Comparison of ENCODE assay signal across 8 mouse cellular contexts in genomic region chr10:18469279-18470135, GRCm38 (mm10).
DNase-seq lines count a peak whose midpoint lies in the region; ATAC-seq lines count a peak whose summit lies in the region.

No protein-coding gene starts in this region.

- DNase-seq in heart, postnatal 4 days = no peak
- DNase-seq in hindbrain, embryonic 10.5 days (ENCODE audit: low spot score) = peak; percentile 77
- DNase-seq in limb, embryonic 10.5 days (ENCODE audit: low spot score) = peak; percentile 57
- DNase-seq in thymus, postnatal 36 days = peak; percentile 47 to 52
- no peak for DNase-seq in MN1 (ENCODE audit: low spot score)

- H3K4me3 ChIP-seq in heart, embryonic 13.5 days = peak overlapping the region; percentile 40
- peak overlapping the region; percentile 5; the same call in 1 of the 2 replicates for H3K4me3 ChIP-seq in brown adipose tissue, adult 24 weeks (ENCODE audit: insufficient read depth, low read depth, low read length)
- H3K4me3 ChIP-seq in hindbrain, embryonic 10.5 days = peak overlapping the region; percentile 48
- H3K4me3 ChIP-seq in limb, embryonic 10.5 days = peak overlapping the region; percentile 37
- peak overlapping the region; percentile 29 for H3K4me3 ChIP-seq in midbrain, embryonic 13.5 days (replicated peaks)

- peak overlapping the region; percentile 59 for H3K9ac ChIP-seq in heart, embryonic 13.5 days
- H3K9ac ChIP-seq in midbrain, embryonic 13.5 days (replicated peaks) = 0 out of 2 replicates have a peak overlapping the region, but pooled peaks have one; percentile 17

- 2% methylated on average over 17 of the region's 17 CpGs for WGBS in heart, embryonic 13.5 days
- WGBS in hindbrain, embryonic 10.5 days = 0% methylated on average over 17 of the region's 17 CpGs
- WGBS in limb, embryonic 10.5 days = under 1% methylated on average over 17 of the region's 17 CpGs
- WGBS in midbrain, embryonic 13.5 days = under 1% methylated on average over 17 of the region's 17 CpGs

- ATAC-seq in heart, embryonic 13.5 days (ENCODE audit: extremely low read depth, insufficient number of reproducible peaks, low FRiP score, low TSS enrichment) = no peak
- ATAC-seq in midbrain, embryonic 13.5 days = peak; percentile 69

- H3K27ac ChIP-seq in heart, embryonic 13.5 days (replicated peaks) = peak overlapping the region; percentile 54
- H3K27ac ChIP-seq in brown adipose tissue, adult 24 weeks (replicated peaks; ENCODE audit: low read depth, low read length) = no peak overlapping the region
- H3K27ac ChIP-seq in hindbrain, embryonic 10.5 days = peak overlapping the region; percentile 89
- peak overlapping the region; percentile 53 for H3K27ac ChIP-seq in limb, embryonic 10.5 days
- H3K27ac ChIP-seq in midbrain, embryonic 13.5 days = peak overlapping the region; percentile 85

- H3K9me3 ChIP-seq in heart, embryonic 13.5 days = no peaks in the 10 kb centered on the region
- no peaks in the 10 kb centered on the region for H3K9me3 ChIP-seq in hindbrain, embryonic 10.5 days
- no peaks in the 10 kb centered on the region for H3K9me3 ChIP-seq in limb, embryonic 10.5 days (replicated peaks)
- H3K9me3 ChIP-seq in midbrain, embryonic 13.5 days = no peaks in the 10 kb centered on the region

- H3K27me3 ChIP-seq in heart, embryonic 13.5 days (replicated peaks) = no peaks in the 10 kb centered on the region
- H3K27me3 ChIP-seq in hindbrain, embryonic 10.5 days (ENCODE audit: insufficient read depth, poor library complexity, severe bottlenecking) = no peaks in the 10 kb centered on the region
- H3K27me3 ChIP-seq in limb, embryonic 10.5 days (ENCODE audit: low read depth, poor library complexity, severe bottlenecking) = no peaks in the 10 kb centered on the region
- H3K27me3 ChIP-seq in midbrain, embryonic 13.5 days = peaks cover 51% of the 10 kb centered on the region

- H3K36me3 ChIP-seq in heart, embryonic 13.5 days = peaks cover 15% of the 10 kb centered on the region
- peaks cover 18% of the 10 kb centered on the region for H3K36me3 ChIP-seq in hindbrain, embryonic 10.5 days
- peaks cover 6% of the 10 kb centered on the region for H3K36me3 ChIP-seq in limb, embryonic 10.5 days
- H3K36me3 ChIP-seq in midbrain, embryonic 13.5 days = peaks cover 9% of the 10 kb centered on the region

- H3K4me1 ChIP-seq in heart, embryonic 13.5 days = peaks cover 49% of the 10 kb centered on the region
- no peaks in the 10 kb centered on the region for H3K4me1 ChIP-seq in brown adipose tissue, adult 24 weeks (ENCODE audit: control insufficient read depth, insufficient read depth, insufficient read length, low read length)
- peaks cover 50% of the 10 kb centered on the region for H3K4me1 ChIP-seq in hindbrain, embryonic 10.5 days (replicated peaks)
- H3K4me1 ChIP-seq in limb, embryonic 10.5 days = peaks cover 27% of the 10 kb centered on the region
- peaks cover 45% of the 10 kb centered on the region for H3K4me1 ChIP-seq in midbrain, embryonic 13.5 days (replicated peaks)

- H3K4me2 ChIP-seq in heart, embryonic 13.5 days = peak overlapping the region; percentile 72
- peak overlapping the region; percentile 60 for H3K4me2 ChIP-seq in midbrain, embryonic 13.5 days (replicated peaks)

Comparison
In these comparisons a context has a peak if more than half of its experiments do, and no peak if none do; other contexts are left out.
1. DNase-seq: peak in hindbrain, embryonic 10.5 days (single experiment), limb, embryonic 10.5 days (single experiment) and thymus, postnatal 36 days (2 of 2); none in heart, postnatal 4 days (single experiment) and MN1 (single experiment).
2. Peak in every context shown above with its lines, with median percentiles within 50 percentile points of each other: H3K4me3 ChIP-seq.